Mouse (Mus musculus): ENCODE data around the gene Tbrg4.

Gene Tbrg4

DNA sequence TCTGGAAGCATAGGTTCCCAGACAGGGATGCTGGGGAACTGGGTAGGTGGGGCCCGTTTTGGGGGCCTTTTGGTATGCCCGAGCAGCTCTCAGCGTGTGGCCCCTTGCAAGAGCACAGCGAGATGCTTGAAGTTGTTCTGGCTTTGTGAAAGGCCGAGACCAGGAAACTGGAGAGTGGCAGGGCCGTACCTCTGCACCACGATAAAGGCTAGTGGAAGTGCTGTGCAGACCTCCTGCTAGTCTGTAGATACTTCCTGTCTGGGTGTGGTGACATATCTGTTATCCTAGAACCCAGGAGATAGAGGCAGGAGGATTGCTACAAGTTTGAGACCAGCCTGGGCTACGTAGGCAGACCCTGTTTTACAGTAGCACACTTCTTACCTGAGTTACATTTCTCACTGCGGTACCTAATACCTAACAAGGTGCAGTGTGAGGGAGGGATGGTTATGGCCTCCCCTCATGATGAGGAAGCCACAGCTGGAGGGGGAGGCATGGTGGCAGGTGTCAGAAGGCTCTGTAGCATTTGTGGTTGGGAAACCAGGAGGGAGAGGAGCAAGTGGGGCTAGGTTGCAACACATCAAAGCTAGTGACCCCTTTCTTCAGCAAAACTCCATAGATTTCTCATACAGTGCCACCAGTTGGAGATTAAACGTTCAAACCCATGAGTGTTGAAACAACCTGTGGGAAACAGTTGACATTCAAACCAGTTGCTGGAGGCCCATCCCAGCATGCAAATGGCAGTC is 34.8 kb downstream of the Tbrg4 start:
- no peak for DNase-seq (ENCODE audit: low spot score)

DNA sequence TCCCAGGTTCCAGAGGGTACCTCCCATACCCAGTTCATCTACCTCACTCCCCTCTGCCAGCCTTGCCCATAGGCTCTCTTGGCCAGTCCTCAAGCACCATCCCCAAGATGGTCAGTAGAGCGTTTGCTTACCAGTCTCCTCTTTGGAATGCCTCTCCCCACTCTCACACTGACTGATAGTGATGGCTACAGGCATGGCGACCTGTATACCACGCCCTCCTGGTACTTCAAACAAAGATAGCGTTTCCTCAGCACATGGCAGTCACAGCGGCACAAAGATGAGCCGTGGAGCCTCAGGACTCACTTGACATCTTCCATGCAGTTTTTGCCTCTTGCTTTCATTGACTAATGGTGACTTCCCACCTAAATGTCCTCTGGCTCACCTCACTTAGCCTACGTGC is 36.0 kb downstream of the Tbrg4 start:
- no peak for DNase-seq (ENCODE audit: low spot score)

DNA sequence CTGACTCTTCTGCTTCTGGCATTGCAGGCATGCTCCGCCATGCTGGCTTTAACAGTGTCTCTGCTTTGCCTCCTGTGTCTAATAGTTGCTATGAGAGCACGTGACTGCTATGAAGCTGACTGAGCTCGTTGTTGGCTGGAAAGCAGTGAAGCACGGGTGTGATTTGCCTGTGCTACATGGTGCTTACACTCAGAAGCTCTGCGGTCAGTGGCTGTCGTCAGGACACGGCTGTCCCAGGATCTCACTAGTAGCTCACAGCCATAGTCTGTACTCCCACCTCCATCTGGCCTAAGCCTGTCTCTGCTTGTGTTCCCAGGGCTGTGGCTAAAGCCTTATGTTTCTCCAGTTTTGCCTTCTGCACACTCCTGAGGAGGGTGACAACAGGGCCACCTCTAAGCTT is 37.6 kb downstream of the Tbrg4 start:
- DNase-seq (ENCODE audit: low spot score), result no peak

DNA sequence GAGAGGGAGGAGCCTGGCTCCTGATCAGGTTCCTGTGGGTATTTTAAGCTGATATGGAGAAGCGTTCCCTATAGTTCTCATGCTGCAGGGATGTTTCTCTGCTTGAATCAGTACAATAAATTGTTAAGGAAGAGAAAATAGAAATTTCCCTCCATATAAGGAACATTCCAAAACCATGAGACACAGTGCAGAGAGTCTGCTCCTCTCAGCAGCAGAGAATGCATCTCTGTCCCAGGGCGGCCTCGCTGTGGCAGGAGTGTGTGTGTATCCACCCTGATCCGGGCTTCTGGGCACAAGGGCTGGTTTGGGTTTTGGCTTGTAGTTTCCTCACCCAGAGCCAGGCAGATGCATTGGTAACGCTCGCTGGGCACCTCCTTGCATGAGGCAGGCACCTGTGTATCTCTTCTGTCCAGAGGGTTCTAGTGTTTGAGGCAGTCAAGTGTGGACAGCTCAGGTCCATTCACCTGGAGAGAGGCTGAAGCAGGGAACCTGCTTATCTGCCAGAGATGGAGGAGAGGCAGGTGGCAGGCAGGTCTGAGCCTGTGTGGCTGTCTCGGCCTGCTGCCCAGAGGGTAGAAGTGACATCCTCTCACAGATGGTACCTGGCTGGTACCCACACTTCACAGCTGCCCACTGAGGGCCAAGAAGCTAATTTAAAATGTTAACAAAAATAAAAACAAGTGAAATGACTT is 38.5 kb downstream of the Tbrg4 start:
- DNase-seq (ENCODE audit: low spot score), result no peak

DNA sequence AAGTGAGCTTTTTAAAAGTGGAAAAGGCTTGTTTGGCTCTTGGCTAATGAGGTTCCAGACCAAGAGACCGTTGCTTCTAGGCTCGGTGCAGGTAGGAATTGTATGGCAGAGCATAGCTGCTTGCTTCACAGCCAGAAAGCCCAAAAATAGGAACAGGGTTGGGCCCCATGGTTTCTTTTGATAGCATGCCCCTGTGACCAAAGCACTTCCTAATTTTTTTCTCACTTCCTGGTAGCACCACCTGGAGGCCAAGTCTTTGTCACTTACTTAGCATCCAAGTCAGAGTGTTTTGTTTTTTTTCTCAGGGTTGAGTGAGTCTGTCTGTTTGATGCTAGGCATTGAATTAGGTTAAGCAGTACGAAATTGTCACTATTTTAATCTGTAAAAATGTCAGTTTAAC is 39.2 kb downstream of the Tbrg4 start:
- DNase-seq (ENCODE audit: low spot score), result no peak

DNA sequence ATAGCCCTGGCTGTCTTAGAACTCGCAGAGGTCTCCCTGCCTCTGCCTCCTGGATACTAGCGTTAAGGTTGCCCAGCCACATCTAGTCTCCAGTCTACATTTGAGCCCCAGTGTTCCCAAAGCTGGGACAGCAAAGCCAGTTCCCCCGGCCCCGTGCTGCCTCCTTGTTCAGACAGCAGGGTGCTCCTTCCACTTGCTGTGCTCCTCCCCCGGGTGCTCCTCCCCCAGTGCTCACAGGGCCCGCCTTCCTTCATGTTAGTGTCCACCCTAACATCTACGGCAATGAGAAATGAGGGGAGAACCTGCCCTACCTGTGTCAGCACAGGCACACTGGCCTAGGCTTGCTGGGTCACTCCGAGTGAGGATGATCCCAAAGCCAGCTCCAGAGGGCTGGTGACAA is 40.1 kb downstream of the Tbrg4 start:
- DNase-seq (ENCODE audit: low spot score), result no peak

DNA sequence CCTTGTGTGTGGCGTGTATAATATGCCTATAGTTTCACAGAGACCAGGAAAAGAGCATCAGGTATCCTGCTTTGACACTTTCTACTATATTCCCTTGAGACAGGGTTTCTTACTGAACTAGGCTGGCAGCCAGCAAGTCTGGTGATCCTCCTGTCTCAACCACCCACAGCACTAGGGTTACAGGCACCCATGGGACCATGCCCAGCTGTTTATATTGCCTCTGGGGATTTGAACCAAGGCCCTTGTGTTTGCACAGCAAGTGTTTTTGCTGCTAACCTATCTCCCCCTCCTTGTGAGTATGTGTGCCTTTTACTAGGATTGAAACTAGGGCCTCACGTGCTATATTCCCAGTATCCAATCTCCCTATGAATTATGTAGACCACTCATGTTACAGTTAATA is 44.3 kb downstream of the Tbrg4 start:
- DNase-seq (ENCODE audit: low spot score), result no peak

DNA sequence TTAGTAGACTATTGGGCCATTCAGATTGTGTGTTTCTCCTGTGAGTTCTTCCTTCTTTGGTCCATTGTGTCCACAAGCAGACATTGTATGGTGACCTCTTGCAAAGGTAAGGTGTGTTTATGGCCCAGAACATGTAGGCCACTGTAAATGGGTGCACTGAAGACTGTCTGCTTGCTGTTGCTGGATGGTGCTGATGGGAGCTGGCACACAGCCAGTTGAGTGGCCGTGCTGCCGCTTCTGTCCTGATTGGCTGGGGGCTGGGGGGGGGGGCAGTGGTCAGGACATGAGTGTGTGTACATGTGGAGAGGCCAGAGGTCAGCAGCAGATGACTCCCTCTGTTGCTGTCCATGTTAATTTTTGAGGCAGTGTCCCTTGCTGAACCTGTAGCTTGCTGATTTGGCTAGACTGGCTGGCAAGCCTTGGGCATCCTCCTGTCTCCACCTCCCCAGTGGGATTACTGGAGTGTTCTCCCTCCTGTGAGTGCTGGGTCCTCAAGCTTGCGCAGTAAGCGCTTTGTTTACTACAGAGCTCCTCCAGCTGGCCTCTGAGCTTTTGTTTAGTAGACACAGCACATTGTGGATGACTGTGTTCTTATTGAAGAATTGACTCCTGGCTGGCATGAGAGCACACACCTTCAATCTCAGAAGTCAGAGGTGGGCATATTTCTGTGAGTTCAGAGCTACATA is 45.7 kb downstream of the Tbrg4 start:
- DNase-seq (ENCODE audit: low spot score), result no peak

DNA sequence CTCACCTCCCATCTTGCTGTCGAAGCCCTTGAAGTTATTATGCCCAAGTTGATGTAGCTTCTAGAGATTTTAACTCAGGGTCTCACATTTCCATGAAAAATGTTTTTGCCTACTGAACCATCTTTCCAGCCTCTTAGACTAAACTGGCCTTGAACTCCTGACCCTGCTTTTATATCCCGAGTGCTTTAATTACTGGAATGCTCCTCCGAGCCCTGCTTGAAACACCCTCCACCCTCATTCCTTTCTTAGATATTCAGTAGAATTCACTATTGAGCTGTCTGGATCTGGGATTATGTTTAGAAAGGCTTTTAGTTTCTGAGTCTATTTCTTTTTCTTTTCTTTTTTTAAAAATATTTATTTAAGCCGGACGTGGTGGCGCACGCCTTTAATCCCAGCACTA is 46.5 kb downstream of the Tbrg4 start:
- DNase-seq (ENCODE audit: low spot score), result no peak

DNA sequence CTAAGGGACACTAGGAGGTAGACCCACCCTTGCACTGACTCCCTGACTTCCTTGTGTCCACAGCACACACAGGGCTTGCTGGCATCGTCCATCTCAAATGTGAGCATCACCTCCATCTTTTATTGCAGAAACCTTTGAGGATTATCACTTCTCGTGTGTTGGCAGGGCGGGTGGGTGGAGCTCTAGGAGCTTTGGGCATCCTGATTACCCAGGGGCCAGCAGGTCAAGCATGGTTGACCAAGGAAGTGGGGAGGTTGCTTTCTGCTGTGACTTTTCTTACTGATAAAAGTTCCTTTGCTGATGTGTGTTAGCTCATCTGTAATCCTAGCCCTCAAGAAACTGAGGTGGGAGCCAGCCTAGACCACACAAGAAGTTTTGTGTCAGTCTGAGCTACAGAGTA is 49.7 kb downstream of the Tbrg4 start:
- DNase-seq (ENCODE audit: low spot score), result no peak

DNA sequence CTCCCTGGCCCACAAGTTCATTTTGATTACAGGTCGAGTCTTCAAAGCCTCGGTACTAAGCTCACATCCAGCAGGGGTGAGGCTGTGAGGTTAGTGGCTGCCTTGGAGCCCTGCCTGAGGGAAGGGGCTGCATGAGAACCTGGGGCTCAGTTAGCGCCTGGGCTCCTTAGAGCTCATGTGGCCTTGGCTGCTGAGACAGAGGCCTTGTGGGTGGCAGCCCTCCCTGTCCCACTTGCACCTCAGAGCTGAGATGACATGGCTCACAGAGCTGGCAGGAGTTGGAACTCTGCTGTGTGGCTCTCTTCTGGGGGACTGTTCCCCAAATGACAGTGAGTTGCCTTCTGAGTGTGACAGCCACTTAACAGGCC is 56.5 kb downstream of the Tbrg4 start:
- no peak for DNase-seq (ENCODE audit: low spot score)

DNA sequence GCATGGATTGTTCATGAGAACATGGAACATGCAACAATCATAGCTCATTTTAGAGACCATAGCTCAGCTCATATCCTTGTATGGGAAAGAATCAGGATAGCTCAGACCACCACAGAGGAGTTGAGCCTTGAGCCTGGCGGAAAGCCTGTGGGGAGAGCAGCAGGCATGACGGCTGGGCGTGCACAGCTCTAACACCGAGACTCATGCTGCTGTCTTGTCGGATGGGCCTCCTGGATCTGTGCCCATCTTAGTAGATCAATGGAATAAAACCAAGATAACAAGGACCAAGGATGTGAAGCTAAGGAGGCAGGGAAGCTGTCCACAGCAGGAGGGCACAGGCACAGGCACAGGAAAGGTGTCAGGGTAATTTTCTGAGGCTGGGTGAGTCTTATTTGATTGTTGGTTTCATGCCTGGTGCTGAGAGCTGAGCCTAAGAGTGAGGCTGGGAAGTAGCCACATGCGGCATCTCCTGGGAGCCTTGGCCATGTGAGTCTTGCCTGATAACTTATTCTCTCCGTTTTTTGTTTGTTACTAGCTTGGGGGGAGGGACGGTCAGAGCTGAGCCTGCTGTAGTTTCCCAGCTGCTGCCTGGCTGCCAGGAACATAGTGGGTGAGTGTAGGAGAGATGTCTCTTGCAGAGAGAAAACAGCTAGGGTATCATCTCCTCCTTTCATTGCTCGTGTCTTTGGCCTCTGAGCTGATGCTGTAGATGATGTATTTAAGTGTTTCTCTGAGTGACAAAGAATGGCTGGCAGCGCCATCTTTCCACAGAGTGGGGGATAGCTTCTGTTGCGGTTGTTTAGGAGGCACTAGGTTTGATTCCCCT is 57.1 kb downstream of the Tbrg4 start:
- DNase-seq (ENCODE audit: low spot score), result peak; percentile 53

DNA sequence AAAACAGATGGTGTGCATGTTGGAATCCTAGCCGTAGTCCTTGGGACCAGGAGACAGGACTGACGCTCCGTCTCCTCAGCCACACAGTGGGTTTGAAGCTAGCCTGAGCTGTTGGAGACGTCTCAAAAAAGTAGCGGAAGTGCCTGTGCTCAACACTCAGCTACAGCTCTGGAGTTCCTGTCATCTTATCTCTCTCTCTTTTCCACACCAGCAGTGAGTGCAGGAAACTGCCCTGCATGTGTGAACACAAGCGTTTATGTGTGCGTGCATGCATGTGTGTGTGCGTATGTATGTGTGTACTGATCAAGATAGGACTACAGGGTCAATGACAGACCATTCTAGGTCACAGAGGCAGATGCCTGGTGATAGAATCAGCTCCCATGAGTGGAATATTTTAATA is 57.9 kb downstream of the Tbrg4 start:
- no peak for DNase-seq (ENCODE audit: low spot score)

DNA sequence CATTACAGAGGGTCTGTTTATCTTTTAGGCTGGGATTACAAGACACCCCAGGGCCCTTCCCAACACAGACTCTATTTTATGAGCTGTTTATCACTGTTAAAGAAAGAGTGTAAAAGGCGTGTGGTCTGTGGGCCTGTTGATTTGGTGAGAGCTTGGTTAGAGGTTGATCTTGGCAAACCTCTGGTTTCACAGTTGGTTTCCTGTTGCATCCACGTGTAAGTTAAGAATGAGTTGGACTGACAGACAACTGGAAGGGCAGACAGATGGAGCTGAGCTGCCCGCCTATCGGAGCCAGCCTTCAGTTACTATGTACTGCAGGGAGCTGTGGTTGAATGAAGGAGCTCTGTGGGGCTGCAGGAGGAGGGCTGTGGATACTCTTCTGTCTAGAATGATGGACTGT is 59.4 kb downstream of the Tbrg4 start:
- no peak for DNase-seq (ENCODE audit: low spot score)
